Mouse (Mus musculus): ENCODE measurements at regions not wholly inside any gene's neighbourhood (a gene's known extent, or its start where the extent isn't known, plus 50 kb on each side); places are given as distances from the start of the nearest gene placed in this dataset.
"Not testable (repeated sequence)": the region's sequence is repeated elsewhere in the genome, so short reads cannot be mapped to it uniquely, and the experiment has no call there.

GRCm38 (mm10) chr8:46355066-46355465 lies 60.6 kb upstream of the Helt start:
- DNase-seq = no peak

- DNase-seq = not testable (repeated sequence)
Measured at GRCm38 (mm10) chr8:46357961-46358360, 63.5 kb upstream of the Helt start.

- DNase-seq = no peak
Measured at GRCm38 (mm10) chr8:46362871-46363306, 68.4 kb upstream of the Helt start.

- DNase-seq = no peak
Measured at GRCm38 (mm10) chr8:46365711-46366110, 71.2 kb upstream of the Helt start.

- DNase-seq = no peak
Measured at GRCm38 (mm10) chr8:46367125-46367524, 72.7 kb upstream of the Helt start.

GRCm38 (mm10) chr8:46374092-46374491 lies 79.6 kb upstream of the Helt start:
- no peak for DNase-seq

- DNase-seq = no peak
Measured at GRCm38 (mm10) chr8:46375986-46376385, 81.5 kb upstream of the Helt start.

- no peak for DNase-seq
Measured at GRCm38 (mm10) chr8:46384926-46385325, 85.9 kb upstream of the Acsl1 start.

- no peak for DNase-seq
Measured at GRCm38 (mm10) chr8:46385806-46386205, 85.0 kb upstream of the Acsl1 start.

- DNase-seq = peak; percentile 64
Measured at GRCm38 (mm10) chr8:46386553-46386952, 84.3 kb upstream of the Acsl1 start.

GRCm38 (mm10) chr8:46387037-46387436 lies 83.8 kb upstream of the Acsl1 start:
- peak; percentile 71 for DNase-seq

GRCm38 (mm10) chr8:46388421-46388820 lies 82.4 kb upstream of the Acsl1 start:
- DNase-seq = peak; percentile 44

- peak; percentile 87 for DNase-seq
Measured at GRCm38 (mm10) chr8:46390431-46390830, 80.4 kb upstream of the Acsl1 start.

GRCm38 (mm10) chr8:46391678-46392077 lies 79.2 kb upstream of the Acsl1 start:
- no peak for DNase-seq

GRCm38 (mm10) chr8:46393296-46393695 lies 77.5 kb upstream of the Acsl1 start:
- peak; percentile 33 for DNase-seq

- DNase-seq = no peak
Measured at GRCm38 (mm10) chr8:46394750-46395149, 76.1 kb upstream of the Acsl1 start.

GRCm38 (mm10) chr8:46395348-46395747 lies 75.5 kb upstream of the Acsl1 start:
- DNase-seq = no peak

- no peak for DNase-seq
Measured at GRCm38 (mm10) chr8:46397081-46397480, 73.8 kb upstream of the Acsl1 start.

GRCm38 (mm10) chr8:46397777-46398176 lies 73.1 kb upstream of the Acsl1 start:
- no peak for DNase-seq

GRCm38 (mm10) chr8:46400595-46400994 lies 70.2 kb upstream of the Acsl1 start:
- DNase-seq = no peak

- peak; percentile 71 for DNase-seq
Measured at GRCm38 (mm10) chr8:46403877-46404560, 66.8 kb upstream of the Acsl1 start.

- DNase-seq = peak; percentile 55
Measured at GRCm38 (mm10) chr8:46408886-46409285, 62.0 kb upstream of the Acsl1 start.

GRCm38 (mm10) chr8:46409296-46409695 lies 61.5 kb upstream of the Acsl1 start:
- DNase-seq = peak; percentile 87

GRCm38 (mm10) chr8:46411877-46412625 lies 58.8 kb upstream of the Acsl1 start:
- no peak for DNase-seq
